Mouse (Mus musculus) thymus, postnatal 4 days (tissue): ENCODE data around the gene Mtif2.

Experiments used
- DNase-seq: peaks from one replicate; pipeline ENCODE4 v3.0.0; 2021

Mtif2 gene

GRCm38 (mm10) chr11:29560452-29560851 is 34.2 kb downstream of the Mtif2 start:
- no peak for DNase-seq

- no peak for DNase-seq
These were observed 34.8 kb downstream of the Mtif2 start for GRCm38 (mm10) chr11:29560990-29561389.

GRCm38 (mm10) chr11:29563406-29563805 is 37.2 kb downstream of the Mtif2 start:
- no peak for DNase-seq

GRCm38 (mm10) chr11:29571536-29571935 is 45.3 kb downstream of the Mtif2 start:
- no peak for DNase-seq

GRCm38 (mm10) chr11:29572656-29573055 is 46.4 kb downstream of the Mtif2 start:
- no peak for DNase-seq

- DNase-seq: peak; percentile 25
These were observed 53.4 kb downstream of the Mtif2 start for GRCm38 (mm10) chr11:29579610-29580009.
